Mouse (Mus musculus): Measurements from ENCODE around the gene AC109138.7.

DNA sequence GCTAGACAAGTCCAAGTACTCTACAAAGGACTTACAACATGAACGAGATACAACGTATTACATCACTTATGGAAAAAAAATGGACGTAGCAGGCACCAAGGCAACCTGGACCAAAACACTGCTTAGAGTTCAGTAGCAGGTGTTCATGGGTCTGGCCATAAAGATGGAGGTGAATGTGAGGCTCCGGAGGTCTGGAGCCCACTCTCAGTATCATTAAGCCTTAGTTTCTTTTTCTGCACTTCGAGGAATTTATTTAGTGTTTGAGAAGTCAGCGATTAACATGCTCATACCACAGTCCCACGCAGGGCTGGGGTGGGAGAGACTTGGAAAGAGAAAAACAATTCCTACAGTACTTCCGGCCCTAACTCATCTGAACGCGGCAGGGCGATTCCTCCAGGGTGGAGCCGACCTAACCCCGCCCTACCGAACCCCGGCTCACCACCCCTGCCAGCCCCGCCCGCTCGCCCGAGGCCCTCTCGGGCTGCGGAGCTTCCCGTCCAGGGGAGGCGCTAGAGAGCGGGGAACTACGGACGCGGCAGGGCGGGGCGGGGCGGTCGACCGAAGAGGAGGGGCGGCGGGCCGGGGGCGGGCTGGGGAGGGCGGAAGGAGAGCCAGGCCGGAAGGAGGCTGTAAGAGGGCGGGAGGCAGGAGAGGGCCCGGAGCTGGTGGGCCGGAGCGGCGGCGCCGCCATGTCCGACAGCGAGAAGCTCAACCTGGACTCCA, 22.5 kb upstream of the AC109138.7 start, which contains the start of gene Ppp1ca:
- peak; percentile 88 for TF ChIP-seq CTCF (IDR thresholded peaks at IDR 0.05; ENCODE audit: control insufficient read depth, insufficient read depth, insufficient read length)
- TF ChIP-seq FOSL1 (IDR thresholded peaks at IDR 0.05; ENCODE audit: insufficient read depth, low read length, poor library complexity, severe bottlenecking), result no peak
- no peak for TF ChIP-seq CEBPB (IDR thresholded peaks at IDR 0.05; ENCODE audit: low read depth)
